Mouse (Mus musculus): ENCODE data around the gene Slc6a1.

GRCm38 (mm10) chr6:114300737-114301136, 18.3 kb downstream of the Slc6a1 start:
- TF ChIP-seq FLI1 (IDR thresholded peaks at IDR 0.05; ENCODE audit: low read length), result no peak
- no peak for TF ChIP-seq GATA1 (IDR thresholded peaks at IDR 0.05; ENCODE audit: borderline replicate concordance, low read length)

All from megakaryocyte, embryonic 14.5 days (primary cell).